Mouse (Mus musculus) lung, embryonic 15.5 days (tissue): ENCODE data around the gene Aldoart2. TPM values are rescaled to one million over a fixed set of nuclear protein-coding genes. Genes with fewer than 3 reads are reported as not detected.
"Not testable (repeated sequence)": the region's sequence is repeated elsewhere in the genome, so short reads cannot be mapped to it uniquely, and the experiment has no call there.

ENCODE experiments used
- ATAC-seq: fragments of 200-750 bp; cut with Nextera tagmentation; 2 replicates; pipeline ENCODE4 v1.8.0; 2017; ENCODE audit warnings: moderate number of reproducible peaks, borderline replicate concordance; ENCODE audit not compliant: low FRiP score, low TSS enrichment; ENCODE audit errors: extremely low read depth
- H3K27ac ChIP-seq: fragments of 300-500 bp; sonication (generic); 2 replicates; pipeline ENCODE4 v1.5.1; 2015; ENCODE audit warnings: moderate library complexity, mild to moderate bottlenecking, inconsistent platforms
- H3K27me3 ChIP-seq: fragments of 300-500 bp; sonication (generic); 2 replicates; pipeline ENCODE4 v1.6.1; 2015; ENCODE audit warnings: inconsistent platforms
- H3K36me3 ChIP-seq: fragments of 300-500 bp; sonication (generic); 2 replicates; pipeline ENCODE4 v1.6.1; 2015; ENCODE audit warnings: inconsistent platforms
- H3K4me1 ChIP-seq: fragments of 300-500 bp; sonication (generic); 2 replicates; pipeline ENCODE4 v1.6.1; 2015; ENCODE audit warnings: inconsistent platforms
- H3K4me2 ChIP-seq: fragments of 300-500 bp; sonication (generic); 2 replicates; pipeline ENCODE4 v1.6.1; 2015; ENCODE audit warnings: inconsistent platforms, mild to moderate bottlenecking, moderate library complexity
- H3K4me3 ChIP-seq: fragments of 300-500 bp; sonication (generic); 2 replicates; pipeline ENCODE4 v1.5.1; 2015; ENCODE audit warnings: mild to moderate bottlenecking, inconsistent platforms
- H3K9ac ChIP-seq: fragments of 300-500 bp; sonication (generic); 2 replicates; pipeline ENCODE4 v1.6.1; 2015; ENCODE audit warnings: inconsistent platforms
- H3K9me3 ChIP-seq: fragments of 300-500 bp; sonication (generic); 2 replicates; pipeline ENCODE4 v1.6.1; 2016; ENCODE audit warnings: inconsistent platforms
- WGBS: fragments of 180-500 bp; shearing (Covaris S2); methylation state at CpG from one replicate; pipeline ENCODE4 v1.1.7; 2015; 5-methylcytosine and 5-hydroxymethylcytosine counted together
- polyA plus RNA-seq: library from polyadenylated mRNA; unstranded; fragments of >200 nt; fragmentation: Nextera tagmentation; extraction: Ambion mirVana; gene quantifications from 2 replicates; pipeline ENCODE4 v1.2.1, GENCODE M21; 2015

The Aldoart2 gene
- polyA plus RNA-seq: not detected in 2 replicates

- H3K9ac ChIP-seq: no peak within 1 kb of the TSS
- 93% methylated on average over 19 of the region's 19 CpGs for WGBS
- no peak for ATAC-seq
- no peaks in the 10 kb centered on the region for H3K9me3 ChIP-seq
- peaks cover 6% of the 10 kb centered on the region; the same call in 1 of the 2 replicates for H3K4me1 ChIP-seq
- no peak within 1 kb of the TSS for H3K4me2 ChIP-seq
- H3K36me3 ChIP-seq: no peaks in the 10 kb centered on the region
- no peak within 1 kb of the TSS for H3K27ac ChIP-seq
- H3K27me3 ChIP-seq: no peaks in the 10 kb centered on the region
- H3K4me3 ChIP-seq: no peak within 1 kb of the TSS
Observed at GRCm38 (mm10) chr12:55565206-55565605, at the start of gene Aldoart2. Aldoart2 (plus strand) TSS chr12:55565239.

- H3K9ac ChIP-seq: no peak overlapping the region
- H3K4me1 ChIP-seq: no peaks in the 10 kb centered on the region
- ATAC-seq: no peak
- no peak overlapping the region for H3K27ac ChIP-seq
- no peaks in the 10 kb centered on the region for H3K9me3 ChIP-seq
- 48% methylated on average over 15 of the region's 15 CpGs for WGBS
- no peak overlapping the region for H3K4me2 ChIP-seq
- no peaks in the 10 kb centered on the region for H3K27me3 ChIP-seq
- no peaks in the 10 kb centered on the region for H3K36me3 ChIP-seq
- H3K4me3 ChIP-seq: no peak overlapping the region
Observed at GRCm38 (mm10) chr12:55518061-55518738, 46.8 kb upstream of the Aldoart2 start.

GRCm38 (mm10) chr12:55526983-55527752, 37.9 kb upstream of the Aldoart2 start:
- WGBS: 63% methylated on average over 15 of the region's 15 CpGs
- ATAC-seq: no peak
- Histone ChIP-seq H3K4me1 (no peaks in the 10 kb centered on the region), H3K27ac (no peak overlapping the region), H3K4me3 (no peak overlapping the region), H3K9me3 (no peaks in the 10 kb centered on the region), H3K4me2 (no peak overlapping the region), H3K9ac (no peak overlapping the region), H3K36me3 (no peaks in the 10 kb centered on the region), H3K27me3 (no peaks in the 10 kb centered on the region)

GRCm38 (mm10) chr12:55536537-55537135, 28.4 kb upstream of the Aldoart2 start:
- Histone ChIP-seq H3K27me3 (peaks cover 14% of the 10 kb centered on the region), H3K4me2 (no peak overlapping the region), H3K4me1 (no peaks in the 10 kb centered on the region), H3K4me3 (no peak overlapping the region), H3K36me3 (no peaks in the 10 kb centered on the region), H3K27ac (no peak overlapping the region), H3K9me3 (no peaks in the 10 kb centered on the region), H3K9ac (no peak overlapping the region)
- WGBS: 8% methylated on average over 14 of the region's 14 CpGs
- no peak for ATAC-seq

GRCm38 (mm10) chr12:55537742-55538141, 27.3 kb upstream of the Aldoart2 start:
- no peak for ATAC-seq
- no peak overlapping the region for H3K27ac ChIP-seq
- no peaks in the 10 kb centered on the region for H3K36me3 ChIP-seq
- no peaks in the 10 kb centered on the region for H3K4me1 ChIP-seq
- no peak overlapping the region for H3K4me2 ChIP-seq
- WGBS: 55% methylated on average over 7 of the region's 7 CpGs
- H3K9ac ChIP-seq: no peak overlapping the region
- H3K4me3 ChIP-seq: no peak overlapping the region
- peaks cover 14% of the 10 kb centered on the region for H3K27me3 ChIP-seq
- H3K9me3 ChIP-seq: no peaks in the 10 kb centered on the region

- peak; percentile 65 for ATAC-seq
- WGBS: 67% methylated on average over 1 of the region's 1 CpGs
Observed at GRCm38 (mm10) chr12:55538328-55538971, 26.6 kb upstream of the Aldoart2 start.

GRCm38 (mm10) chr12:55539157-55539556, 25.9 kb upstream of the Aldoart2 start:
- WGBS: 60% methylated on average over 8 of the region's 8 CpGs
- no peak for ATAC-seq
- H3K4me3 ChIP-seq: no peak overlapping the region
- H3K36me3 ChIP-seq: no peaks in the 10 kb centered on the region
- H3K9ac ChIP-seq: no peak overlapping the region
- H3K27me3 ChIP-seq: peaks cover 14% of the 10 kb centered on the region
- no peaks in the 10 kb centered on the region for H3K4me1 ChIP-seq
- no peaks in the 10 kb centered on the region for H3K9me3 ChIP-seq
- H3K27ac ChIP-seq: no peak overlapping the region
- no peak overlapping the region for H3K4me2 ChIP-seq

More at GRCm38 (mm10) chr12:55538328-55538971, 26.6 kb upstream of the Aldoart2 start:
- no peak overlapping the region for H3K9ac ChIP-seq
- no peaks in the 10 kb centered on the region for H3K9me3 ChIP-seq
- peaks cover 14% of the 10 kb centered on the region for H3K27me3 ChIP-seq
- no peaks in the 10 kb centered on the region for H3K36me3 ChIP-seq
- no peak overlapping the region for H3K27ac ChIP-seq
- H3K4me2 ChIP-seq: no peak overlapping the region
- no peak overlapping the region for H3K4me3 ChIP-seq
- H3K4me1 ChIP-seq: no peaks in the 10 kb centered on the region

GRCm38 (mm10) chr12:55554901-55555300, 10.1 kb upstream of the Aldoart2 start:
- not testable (repeated sequence) for ATAC-seq, H3K27ac ChIP-seq, H3K4me2 ChIP-seq, H3K4me3 ChIP-seq, H3K36me3 ChIP-seq, H3K9ac ChIP-seq, H3K9me3 ChIP-seq, H3K4me1 ChIP-seq, H3K27me3 ChIP-seq
- WGBS: 70% methylated on average over 6 of the region's 6 CpGs

- no peaks in the 10 kb centered on the region for H3K27me3 ChIP-seq
- H3K27ac ChIP-seq: no peak overlapping the region
- no peaks in the 10 kb centered on the region for H3K9me3 ChIP-seq
- no peak for ATAC-seq
- H3K4me3 ChIP-seq: no peak overlapping the region
- no peak overlapping the region for H3K9ac ChIP-seq
- H3K36me3 ChIP-seq: no peaks in the 10 kb centered on the region
- no peaks in the 10 kb centered on the region for H3K4me1 ChIP-seq
- H3K4me2 ChIP-seq: no peak overlapping the region
- 75% methylated on average over 6 of the region's 6 CpGs for WGBS
Observed at GRCm38 (mm10) chr12:55557866-55558265, 7.2 kb upstream of the Aldoart2 start.

- WGBS: 86% methylated on average over 12 of the region's 12 CpGs
- no peak for ATAC-seq
Observed at GRCm38 (mm10) chr12:55559184-55559855, 5.7 kb upstream of the Aldoart2 start.

GRCm38 (mm10) chr12:55560025-55560690, 4.9 kb upstream of the Aldoart2 start:
- Histone ChIP-seq H3K27me3 (no peaks in the 10 kb centered on the region), H3K27ac (no peak overlapping the region), H3K36me3 (no peaks in the 10 kb centered on the region), H3K4me2 (peak overlapping the region; percentile 58), H3K4me3 (peak overlapping the region; percentile 36), H3K4me1 (no peaks in the 10 kb centered on the region), H3K9me3 (no peaks in the 10 kb centered on the region), H3K9ac (no peak overlapping the region)
- no peak for ATAC-seq
- WGBS: 11% methylated on average over 19 of the region's 19 CpGs

More at GRCm38 (mm10) chr12:55559184-55559855, 5.7 kb upstream of the Aldoart2 start:
- no peak overlapping the region for H3K9ac ChIP-seq
- no peak overlapping the region for H3K27ac ChIP-seq
- no peaks in the 10 kb centered on the region for H3K4me1 ChIP-seq
- no peak overlapping the region for H3K4me2 ChIP-seq
- no peaks in the 10 kb centered on the region for H3K27me3 ChIP-seq
- H3K4me3 ChIP-seq: no peak overlapping the region
- H3K36me3 ChIP-seq: no peaks in the 10 kb centered on the region
- H3K9me3 ChIP-seq: no peaks in the 10 kb centered on the region
